In the genomic region with DNA sequence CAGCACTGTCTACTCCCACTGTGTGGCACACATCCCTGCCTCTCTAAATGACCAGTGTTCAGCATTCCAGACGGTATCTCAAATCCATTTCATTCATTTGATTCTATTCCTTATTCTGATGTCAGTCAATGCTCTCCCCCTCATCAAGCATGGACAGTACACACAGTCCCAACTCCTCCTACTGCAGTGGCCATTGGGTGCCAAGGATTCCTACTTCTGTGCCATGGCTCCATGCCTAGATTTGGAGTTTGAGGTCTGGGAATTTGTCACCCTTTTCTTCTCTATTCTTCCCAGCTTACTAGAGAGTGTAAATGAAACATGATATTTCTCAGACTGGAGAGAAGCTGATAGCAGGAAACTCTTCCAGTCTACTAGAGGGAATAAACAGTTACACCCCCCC, we compare ENCODE assay signal across 11 mouse cellular contexts.
"Had no signal": no experiment of that assay in that cellular context is flagged by ENCODE, and none has a peak within 500 bp of the region (broad histone marks: within the 10 kb centered on the region; RNA-seq: fewer than 3 reads in every experiment).

No protein-coding gene starts in this region.

- H3K4me3 ChIP-seq: limb, embryonic 12.5 days; liver, embryonic 15.5 days; midbrain, embryonic 15.5 days; neural tube, embryonic 12.5 days had no signal

- H3K27ac ChIP-seq: limb, embryonic 12.5 days; liver, embryonic 15.5 days; midbrain, embryonic 15.5 days; neural tube, embryonic 12.5 days had no signal

- H3K36me3 ChIP-seq: limb, embryonic 12.5 days; liver, embryonic 15.5 days; midbrain, embryonic 15.5 days; neural tube, embryonic 12.5 days had no signal

- H3K27me3 ChIP-seq: limb, embryonic 12.5 days; liver, embryonic 15.5 days; midbrain, embryonic 15.5 days; neural tube, embryonic 12.5 days had no signal

- DNase-seq: kidney, postnatal 25 days; liver; lung, adult 2 months; lung, postnatal 36 days; right cerebral cortex, postnatal 4 days; spleen, adult 18-20 months; thymus, postnatal 36 days had no signal
